Mouse (Mus musculus) G1E (cell line): ENCODE data around the gene Asf1b.

Experiments used
- CTCF ChIP-seq: IDR thresholded peaks from 2 replicates; pipeline ENCODE4 v1.5.1; 2012; ENCODE audit warnings: low read depth, low read length, inconsistent platforms, mixed read lengths
- GATA1 ChIP-seq: IDR thresholded peaks from 2 replicates; pipeline ENCODE4 v1.6.1; 2012; ENCODE audit warnings: borderline replicate concordance, low read length, inconsistent platforms, mixed read lengths
- TAL1 ChIP-seq: conservative IDR thresholded peaks from 2 replicates; pipeline ENCODE4 v1.6.1; 2012; ENCODE audit warnings: low read depth, low read length, inconsistent platforms, mixed read lengths

DNA sequence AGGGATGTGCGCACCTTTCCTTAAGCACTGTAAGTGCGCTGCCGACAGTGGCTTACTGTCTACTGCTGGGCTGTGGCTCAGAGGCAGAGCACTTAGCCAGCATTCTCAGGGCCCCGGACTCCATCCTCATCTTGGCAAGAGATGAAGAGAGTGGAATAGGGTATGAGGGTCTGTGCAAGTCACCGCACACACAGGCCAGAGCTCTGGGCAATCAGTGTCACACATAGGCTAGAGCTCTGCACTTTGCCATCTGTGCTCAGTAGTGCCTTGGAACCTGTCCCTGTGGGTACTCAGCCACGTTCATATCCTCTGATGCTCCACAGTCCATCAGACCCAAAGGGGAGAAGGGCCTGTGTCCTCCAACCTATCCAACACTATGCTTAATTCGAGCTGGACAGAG, 26.2 kb downstream of the Asf1b start:
- no peak for TF ChIP-seq CTCF
- no peak for TF ChIP-seq TAL1
- TF ChIP-seq GATA1, result no peak
